Mouse (Mus musculus) bone marrow macrophage, adult 2 months (primary cell): Measurements from ENCODE around the gene Fndc7.

Experiments
- CTCF ChIP-seq: IDR thresholded peaks from 2 replicates; pipeline ENCODE4 v1.5.1; 2012; ENCODE audit warnings: low read depth, mild to moderate bottlenecking, low read length, moderate library complexity
- POLR2A ChIP-seq: IDR thresholded peaks from 2 replicates; pipeline ENCODE4 v1.6.1; 2012; ENCODE audit warnings: mild to moderate bottlenecking, low read depth, low read length, borderline replicate concordance

GRCm38 (mm10) chr3:108810747-108811263, 79.0 kb downstream of the Fndc7 start:
- no peak for TF ChIP-seq CTCF
- TF ChIP-seq POLR2A = no peak
